Mouse (Mus musculus) ES-E14 (cell line): Measurements from ENCODE around the gene Aplp2.

Experiments
- CHD2 ChIP-seq: IDR thresholded peaks from 2 replicates; pipeline ENCODE4 v1.6.1; 2014; ENCODE audit warnings: mild to moderate bottlenecking, low read depth, low read length, inconsistent platforms
- ZC3H11A ChIP-seq: IDR thresholded peaks from 2 replicates; pipeline ENCODE4 v1.6.1; 2012; ENCODE audit warnings: low read depth, mild to moderate bottlenecking, inconsistent platforms, low read length, borderline replicate concordance
- ZNF384 ChIP-seq: IDR thresholded peaks from 2 replicates; pipeline ENCODE4 v1.6.1; 2012; ENCODE audit warnings: low read depth, low read length, inconsistent platforms

- TF ChIP-seq ZNF384, result no peak
- TF ChIP-seq CHD2, result no peak
- no peak for TF ChIP-seq ZC3H11A
Measured at GRCm38 (mm10) chr9:31236079-31236478, 24.5 kb upstream of the Aplp2 start.
